Mouse (Mus musculus): ENCODE data around the gene Egfl7. TPM values are rescaled to one million over a fixed set of nuclear protein-coding genes. Genes with fewer than 3 reads are reported as not detected.

Gene Egfl7
- polyA plus RNA-seq, 1 experiment: 80.4 TPM

- no peaks in the 10 kb centered on the region for H3K4me1 ChIP-seq (ENCODE audit: control insufficient read depth, insufficient read depth, insufficient read length, low read length)
- H3K4me3 ChIP-seq (ENCODE audit: insufficient read depth, low read depth, low read length): peak within 1 kb of the TSS; percentile 51
- peak within 1 kb of the TSS; percentile 30 for H3K27ac ChIP-seq (replicated peaks; ENCODE audit: low read depth, low read length)
These were observed 48.3 kb downstream of the Egfl7 start, which contains the start of gene Fam69b for GRCm38 (mm10) chr2:26627921-26628739. TSS of gene Fam69b (plus strand) at chr2:26628457.

GRCm38 (mm10) chr2:26628792-26629437 lies 49.1 kb downstream of the Egfl7 start:
- H3K27ac ChIP-seq (replicated peaks; ENCODE audit: low read depth, low read length): peak overlapping the region; percentile 30
- no peaks in the 10 kb centered on the region for H3K4me1 ChIP-seq (ENCODE audit: control insufficient read depth, insufficient read depth, insufficient read length, low read length)

GRCm38 (mm10) chr2:26632541-26633395 lies 53.0 kb downstream of the Egfl7 start:
- Histone ChIP-seq H3K27ac (replicated peaks; ENCODE audit: low read depth, low read length) (no peak overlapping the region), H3K4me3 (ENCODE audit: insufficient read depth, low read depth, low read length) (no peak overlapping the region), H3K4me1 (ENCODE audit: control insufficient read depth, insufficient read depth, insufficient read length, low read length) (peaks cover 5% of the 10 kb centered on the region)

More at GRCm38 (mm10) chr2:26628792-26629437, 49.1 kb downstream of the Egfl7 start:
- H3K4me3 ChIP-seq (ENCODE audit: insufficient read depth, low read depth, low read length): peak overlapping the region; percentile 51

- Histone ChIP-seq H3K27ac (replicated peaks; ENCODE audit: low read depth, low read length) (0 out of 2 replicates have a peak overlapping the region, but pooled peaks have one; percentile 5), H3K4me1 (ENCODE audit: control insufficient read depth, insufficient read depth, insufficient read length, low read length) (peaks cover 10% of the 10 kb centered on the region), H3K4me3 (ENCODE audit: insufficient read depth, low read depth, low read length) (no peak overlapping the region)
These were observed 54.2 kb downstream of the Egfl7 start for GRCm38 (mm10) chr2:26633953-26634530.

- no peak overlapping the region for H3K4me3 ChIP-seq (ENCODE audit: insufficient read depth, low read depth, low read length)
- H3K4me1 ChIP-seq (ENCODE audit: control insufficient read depth, insufficient read depth, insufficient read length, low read length): peaks cover 10% of the 10 kb centered on the region
- 0 out of 2 replicates have a peak overlapping the region, but pooled peaks have one; percentile 3 for H3K27ac ChIP-seq (replicated peaks; ENCODE audit: low read depth, low read length)
These were observed 55.0 kb downstream of the Egfl7 start for GRCm38 (mm10) chr2:26634629-26635488.

- no peak overlapping the region for H3K4me3 ChIP-seq (ENCODE audit: insufficient read depth, low read depth, low read length)
- H3K4me1 ChIP-seq (ENCODE audit: control insufficient read depth, insufficient read depth, insufficient read length, low read length): peaks cover 10% of the 10 kb centered on the region
- H3K27ac ChIP-seq (replicated peaks; ENCODE audit: low read depth, low read length): 0 out of 2 replicates have a peak overlapping the region, but pooled peaks have one; percentile 3
These were observed 55.9 kb downstream of the Egfl7 start for GRCm38 (mm10) chr2:26635489-26636324.

GRCm38 (mm10) chr2:26636325-26636635 lies 56.5 kb downstream of the Egfl7 start:
- H3K27ac ChIP-seq (replicated peaks; ENCODE audit: low read depth, low read length): no peak overlapping the region
- no peak overlapping the region for H3K4me3 ChIP-seq (ENCODE audit: insufficient read depth, low read depth, low read length)
- peaks cover 10% of the 10 kb centered on the region for H3K4me1 ChIP-seq (ENCODE audit: control insufficient read depth, insufficient read depth, insufficient read length, low read length)

- Histone ChIP-seq H3K27ac (replicated peaks; ENCODE audit: low read depth, low read length) (peak overlapping the region; percentile 23; the same call in 1 of the 2 replicates), H3K4me1 (ENCODE audit: control insufficient read depth, insufficient read depth, insufficient read length, low read length) (peaks cover 10% of the 10 kb centered on the region), H3K4me3 (ENCODE audit: insufficient read depth, low read depth, low read length) (no peak overlapping the region)
These were observed 57.6 kb downstream of the Egfl7 start for GRCm38 (mm10) chr2:26637316-26637932.

- peaks cover 10% of the 10 kb centered on the region for H3K4me1 ChIP-seq (ENCODE audit: control insufficient read depth, insufficient read depth, insufficient read length, low read length)
- peak overlapping the region; percentile 20; the same call in 1 of the 2 replicates for H3K27ac ChIP-seq (replicated peaks; ENCODE audit: low read depth, low read length)
- H3K4me3 ChIP-seq (ENCODE audit: insufficient read depth, low read depth, low read length): peak overlapping the region; percentile 95
These were observed 58.2 kb downstream of the Egfl7 start for GRCm38 (mm10) chr2:26638039-26638438.

GRCm38 (mm10) chr2:26638572-26638971 lies 58.8 kb downstream of the Egfl7 start:
- H3K4me1 ChIP-seq (ENCODE audit: control insufficient read depth, insufficient read depth, insufficient read length, low read length): peaks cover 10% of the 10 kb centered on the region
- H3K27ac ChIP-seq (replicated peaks; ENCODE audit: low read depth, low read length): peak overlapping the region; percentile 92
- H3K4me3 ChIP-seq (ENCODE audit: insufficient read depth, low read depth, low read length): peak overlapping the region; percentile 95

- Histone ChIP-seq H3K4me1 (ENCODE audit: control insufficient read depth, insufficient read depth, insufficient read length, low read length) (peaks cover 10% of the 10 kb centered on the region), H3K4me3 (ENCODE audit: insufficient read depth, low read depth, low read length) (peak overlapping the region; percentile 95), H3K27ac (replicated peaks; ENCODE audit: low read depth, low read length) (peak overlapping the region; percentile 92)
These were observed 59.3 kb downstream of the Egfl7 start for GRCm38 (mm10) chr2:26639083-26639482.

- Histone ChIP-seq H3K4me3 (ENCODE audit: insufficient read depth, low read depth, low read length) (peak overlapping the region; percentile 95), H3K27ac (replicated peaks; ENCODE audit: low read depth, low read length) (peak overlapping the region; percentile 92), H3K4me1 (ENCODE audit: control insufficient read depth, insufficient read depth, insufficient read length, low read length) (peaks cover 4% of the 10 kb centered on the region; the same call in 1 of the 2 replicates)
These were observed 60.3 kb downstream of the Egfl7 start for GRCm38 (mm10) chr2:26639838-26640830.
